Mouse (Mus musculus): ENCODE measurements around the gene Dguok. TPM values are rescaled to one million over a fixed set of nuclear protein-coding genes. Genes with fewer than 3 reads are reported as not detected.

Dguok gene
- polyA plus RNA-seq (2016; fragmentation: Nextera tagmentation; extraction: Ambion mirVana) = 28.2 and 30.4 TPM in 2 replicates

DNA sequence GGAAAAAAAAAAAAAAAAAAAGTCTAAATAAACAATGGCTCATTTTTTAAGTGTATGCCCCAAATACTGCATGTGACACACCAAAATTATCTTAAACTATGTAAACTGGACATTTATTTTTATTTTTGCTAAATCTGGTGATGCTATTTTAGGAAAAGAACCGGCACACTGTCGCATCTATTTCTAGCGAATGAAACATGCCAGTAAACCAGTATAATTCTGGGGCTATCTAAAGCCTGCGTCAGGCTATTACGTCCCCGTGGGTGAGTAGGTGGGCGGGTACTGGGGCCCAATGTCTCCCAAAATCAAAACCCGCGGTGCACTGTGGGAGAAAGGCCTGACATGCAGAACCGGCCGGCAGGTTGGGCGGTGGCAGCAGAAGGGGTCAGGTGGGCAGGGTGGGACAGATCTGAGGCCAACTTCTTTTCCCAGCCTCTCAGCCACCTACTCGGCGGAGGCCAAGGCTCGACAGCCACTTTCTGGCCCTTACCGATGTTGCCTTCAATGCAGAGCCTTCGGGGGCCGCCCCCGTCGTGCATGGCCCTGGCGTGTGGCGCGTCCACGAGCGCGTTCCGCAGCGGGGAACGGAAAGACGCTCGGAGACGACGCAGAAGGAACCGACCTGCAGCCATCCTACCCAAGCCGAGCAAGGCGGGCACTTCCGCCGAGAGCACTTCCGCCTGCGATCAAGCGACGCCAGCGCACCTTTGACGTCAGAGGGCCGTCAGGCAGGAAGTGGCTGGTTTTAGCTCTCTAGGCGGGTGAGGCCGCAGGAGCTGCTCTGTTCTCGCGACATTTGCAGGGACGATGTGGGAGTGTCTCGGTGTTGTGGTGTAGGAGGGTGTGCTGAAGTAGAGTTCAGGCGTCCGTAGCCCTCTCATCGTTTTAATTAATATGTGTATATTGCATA, at the start of gene Dguok:
TSS of gene Dguok (minus strand) at position 712 of the 910 bp plus-strand sequence.
- H3K4me3 ChIP-seq = peak within 1 kb of the TSS; percentile 85
- peak within 1 kb of the TSS; percentile 81 for H3K9ac ChIP-seq
- peak; percentile 95 for ATAC-seq
- under 1% methylated on average over 54 of the region's 54 CpGs for WGBS (ENCODE audit: insufficient replicate concordance)
- peak within 1 kb of the TSS; percentile 89 for H3K4me2 ChIP-seq
- no peaks in the 10 kb centered on the region for H3K27me3 ChIP-seq (replicated peaks)
- H3K36me3 ChIP-seq = 0 out of 2 replicates have a peak, but pooled peaks cover 3% of the 10 kb centered on the region
- peaks cover 35% of the 10 kb centered on the region for H3K4me1 ChIP-seq
- no peaks in the 10 kb centered on the region for H3K9me3 ChIP-seq (replicated peaks)
- peak within 1 kb of the TSS; percentile 100 for H3K27ac ChIP-seq

DNA sequence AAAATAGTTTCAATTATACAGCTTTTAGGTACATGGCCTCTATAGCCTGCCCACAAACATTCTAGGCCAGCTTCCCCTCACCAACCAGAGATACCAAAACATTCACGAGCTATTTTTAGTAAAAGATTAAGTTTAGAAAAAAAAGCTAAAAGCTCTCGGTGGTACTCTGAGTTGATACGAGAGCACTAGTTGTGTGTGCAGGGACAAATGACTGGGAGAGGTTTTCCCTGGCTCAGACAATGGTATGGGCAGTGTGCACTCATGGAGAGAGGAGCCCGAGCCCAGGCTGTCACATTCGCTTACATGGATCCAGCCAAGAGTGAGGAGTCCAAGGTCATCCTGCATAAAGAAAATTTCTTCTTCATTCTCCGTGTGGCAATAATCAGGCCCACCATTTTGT, 49.2 kb upstream of the Dguok start:
- Histone ChIP-seq H3K4me2 (no peak overlapping the region), H3K9me3 (replicated peaks) (no peaks in the 10 kb centered on the region), H3K27ac (no peak overlapping the region), H3K27me3 (replicated peaks) (no peaks in the 10 kb centered on the region), H3K9ac (no peak overlapping the region), H3K4me1 (no peaks in the 10 kb centered on the region), H3K36me3 (peaks cover 69% of the 10 kb centered on the region), H3K4me3 (no peak overlapping the region)
- 72% methylated on average over 6 of the region's 6 CpGs for WGBS (ENCODE audit: insufficient replicate concordance)
- no peak for ATAC-seq

GRCm38 (mm10) chr6:83548346-83548745, 41.6 kb upstream of the Dguok start:
- no peak overlapping the region for H3K4me3 ChIP-seq
- H3K27ac ChIP-seq = no peak overlapping the region
- no peaks in the 10 kb centered on the region for H3K4me1 ChIP-seq
- peaks cover 33% of the 10 kb centered on the region for H3K36me3 ChIP-seq
- no peak for ATAC-seq
- no peak overlapping the region for H3K9ac ChIP-seq
- no peaks in the 10 kb centered on the region for H3K9me3 ChIP-seq (replicated peaks)
- H3K27me3 ChIP-seq (replicated peaks) = no peaks in the 10 kb centered on the region
- no peak overlapping the region for H3K4me2 ChIP-seq
- WGBS (ENCODE audit: insufficient replicate concordance) = 76% methylated on average over 5 of the region's 5 CpGs

DNA sequence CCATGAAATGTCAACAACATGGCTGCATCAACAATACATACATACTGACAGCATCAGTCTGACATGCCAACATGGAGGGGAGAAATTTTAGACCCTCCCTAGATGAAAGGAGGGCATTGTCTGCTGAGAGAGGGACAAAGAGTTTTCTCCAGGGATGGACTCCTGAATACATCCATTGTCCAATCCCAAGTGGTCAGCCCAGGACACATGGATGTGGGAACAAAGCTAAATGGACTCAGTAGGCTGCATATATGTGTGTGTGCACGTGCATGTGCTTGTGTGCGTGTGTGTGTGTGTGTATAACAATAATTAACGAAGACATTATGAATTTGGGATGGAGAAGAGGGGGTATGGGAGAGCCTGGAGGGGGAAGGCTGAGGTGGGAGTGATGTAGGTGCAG, 39.0 kb upstream of the Dguok start:
- no peaks in the 10 kb centered on the region for H3K27me3 ChIP-seq (replicated peaks)
- 73% methylated on average over 3 of the region's 3 CpGs for WGBS (ENCODE audit: insufficient replicate concordance)
- H3K27ac ChIP-seq = no peak overlapping the region
- no peak overlapping the region for H3K4me2 ChIP-seq
- H3K9ac ChIP-seq = no peak overlapping the region
- H3K36me3 ChIP-seq = peaks cover 26% of the 10 kb centered on the region
- no peak for ATAC-seq
- H3K4me1 ChIP-seq = no peaks in the 10 kb centered on the region
- no peak overlapping the region for H3K4me3 ChIP-seq
- H3K9me3 ChIP-seq (replicated peaks) = no peaks in the 10 kb centered on the region

DNA sequence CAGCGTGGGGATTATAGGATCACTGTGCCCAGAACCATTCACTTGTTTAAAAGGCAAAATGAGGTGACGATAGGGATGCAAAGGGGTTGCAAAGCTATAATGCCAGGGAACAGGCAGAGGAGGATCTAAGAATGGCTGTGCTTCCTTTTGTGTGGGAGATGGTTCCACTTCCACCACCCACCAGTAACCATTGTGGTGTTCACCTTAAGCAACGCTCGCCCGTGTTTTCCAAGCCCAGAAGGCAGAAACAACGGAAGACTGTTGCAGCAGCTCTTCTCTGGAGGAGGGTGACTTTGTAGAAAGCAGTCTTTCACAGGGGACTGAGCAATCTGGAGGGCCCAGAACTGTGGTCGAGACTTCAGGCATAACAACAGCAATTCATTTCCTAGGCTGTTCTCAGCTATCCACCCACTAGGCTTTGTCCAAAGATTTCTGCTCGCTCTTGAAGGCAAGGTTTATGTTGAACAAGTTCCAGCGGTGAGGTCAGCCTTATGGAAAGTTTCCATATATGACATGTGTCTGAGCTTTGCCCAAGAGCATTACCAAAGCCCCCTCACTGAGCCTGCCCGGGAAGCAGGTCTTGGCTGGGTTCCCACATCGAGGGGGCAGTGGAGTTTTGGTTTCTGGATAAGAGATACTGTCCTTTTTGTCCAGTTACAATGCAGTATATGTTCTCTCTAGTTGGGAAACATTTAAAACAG, 35.1 kb upstream of the Dguok start:
- Histone ChIP-seq H3K9me3 (replicated peaks) (no peaks in the 10 kb centered on the region), H3K9ac (no peak overlapping the region), H3K4me1 (no peaks in the 10 kb centered on the region), H3K27ac (no peak overlapping the region), H3K4me2 (no peak overlapping the region), H3K36me3 (peaks cover 18% of the 10 kb centered on the region), H3K4me3 (no peak overlapping the region), H3K27me3 (replicated peaks) (no peaks in the 10 kb centered on the region)
- ATAC-seq = no peak
- 65% methylated on average over 11 of the region's 11 CpGs for WGBS (ENCODE audit: insufficient replicate concordance)

GRCm38 (mm10) chr6:83540017-83540416, 33.2 kb upstream of the Dguok start:
- Histone ChIP-seq H3K27ac (no peak overlapping the region), H3K9ac (no peak overlapping the region), H3K9me3 (replicated peaks) (no peaks in the 10 kb centered on the region), H3K4me2 (no peak overlapping the region), H3K4me3 (no peak overlapping the region), H3K27me3 (replicated peaks) (no peaks in the 10 kb centered on the region), H3K4me1 (no peaks in the 10 kb centered on the region), H3K36me3 (peaks cover 5% of the 10 kb centered on the region)
- 51% methylated on average over 4 of the region's 4 CpGs for WGBS (ENCODE audit: insufficient replicate concordance)
- no peak for ATAC-seq

DNA sequence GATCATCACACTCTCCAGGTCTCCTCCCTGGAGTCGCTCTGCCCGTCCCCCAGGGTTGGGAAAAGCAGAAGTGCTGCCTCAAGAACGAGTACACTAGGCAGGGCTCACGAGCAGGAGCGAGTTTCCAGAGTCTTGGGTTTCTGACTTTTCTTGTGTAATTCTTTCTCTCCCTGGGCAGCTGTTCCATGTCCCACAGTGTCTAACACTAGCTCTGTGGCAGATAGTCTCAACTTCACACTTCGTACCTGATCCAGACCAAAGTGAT, 30.0 kb upstream of the Dguok start:
- no peaks in the 10 kb centered on the region for H3K9me3 ChIP-seq (replicated peaks)
- 0 out of 2 replicates have a peak, but pooled peaks cover 7% of the 10 kb centered on the region for H3K27me3 ChIP-seq (replicated peaks)
- H3K4me1 ChIP-seq = no peaks in the 10 kb centered on the region
- H3K4me2 ChIP-seq = no peak overlapping the region
- no peak overlapping the region for H3K9ac ChIP-seq
- no peaks in the 10 kb centered on the region for H3K36me3 ChIP-seq
- WGBS (ENCODE audit: insufficient replicate concordance) = 23% methylated on average over 6 of the region's 6 CpGs
- ATAC-seq = no peak
- H3K27ac ChIP-seq = no peak overlapping the region
- H3K4me3 ChIP-seq = no peak overlapping the region

- no peak within 1 kb of the TSS for H3K9ac ChIP-seq
- H3K4me2 ChIP-seq = no peak within 1 kb of the TSS
- H3K27me3 ChIP-seq (replicated peaks) = 0 out of 2 replicates have a peak, but pooled peaks cover 8% of the 10 kb centered on the region
- H3K27ac ChIP-seq = no peak within 1 kb of the TSS
- WGBS (ENCODE audit: insufficient replicate concordance) = 54% methylated on average over 12 of the region's 12 CpGs
- ATAC-seq = no peak
- H3K36me3 ChIP-seq = no peaks in the 10 kb centered on the region
- no peaks in the 10 kb centered on the region for H3K9me3 ChIP-seq (replicated peaks)
- H3K4me1 ChIP-seq = no peaks in the 10 kb centered on the region
- H3K4me3 ChIP-seq = no peak within 1 kb of the TSS
These were observed 29.4 kb upstream of the Dguok start, which contains the start of gene Actg2 for GRCm38 (mm10) chr6:83536028-83536794. Actg2 (minus strand) TSS chr6:83536265.

DNA sequence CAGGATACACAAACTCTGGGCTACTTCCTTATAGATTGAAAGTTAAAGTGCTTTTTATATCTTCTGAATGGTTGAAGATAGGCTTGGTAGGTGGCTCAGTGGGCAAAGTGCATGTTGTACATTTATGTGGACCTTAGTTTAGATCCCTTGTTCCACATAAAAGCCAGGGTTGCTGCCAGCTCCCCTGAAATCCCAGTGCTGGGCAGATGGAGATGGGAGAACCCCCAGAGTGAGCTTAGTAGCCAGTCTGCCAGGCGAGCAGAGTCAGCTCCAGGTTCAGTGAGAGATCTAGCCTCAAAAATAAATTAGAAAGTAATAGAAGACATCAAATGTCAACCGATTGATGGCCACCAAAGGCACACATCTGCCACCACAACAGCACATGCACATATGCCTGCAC, 25.8 kb upstream of the Dguok start:
- Histone ChIP-seq H3K27me3 (replicated peaks) (peaks cover 19% of the 10 kb centered on the region; the same call in 1 of the 2 replicates), H3K9me3 (replicated peaks) (no peaks in the 10 kb centered on the region), H3K36me3 (no peaks in the 10 kb centered on the region), H3K4me2 (no peak overlapping the region), H3K9ac (no peak overlapping the region), H3K27ac (no peak overlapping the region), H3K4me1 (no peaks in the 10 kb centered on the region), H3K4me3 (no peak overlapping the region)
- 61% methylated on average over 2 of the region's 2 CpGs for WGBS (ENCODE audit: insufficient replicate concordance)
- no peak for ATAC-seq

DNA sequence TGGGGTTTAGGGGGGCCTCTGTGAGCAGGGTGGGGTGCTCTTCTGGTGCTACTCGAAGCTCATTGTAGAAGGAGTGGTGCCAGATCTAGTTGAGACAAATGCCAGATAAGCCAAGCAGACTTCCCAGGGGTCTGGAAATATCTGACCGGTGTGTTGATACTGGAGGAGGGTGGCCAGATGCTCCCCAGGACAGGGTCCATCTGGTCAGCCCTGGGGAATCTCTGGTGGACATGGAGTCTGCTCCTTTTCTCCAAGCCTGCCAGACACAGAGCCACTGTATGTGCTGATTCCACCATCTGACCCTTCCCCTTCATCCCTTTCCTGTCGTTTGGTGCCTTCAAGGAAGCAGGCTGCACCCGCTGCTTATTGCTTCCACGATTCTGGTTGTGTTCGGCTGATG, 16.4 kb upstream of the Dguok start:
- no peak overlapping the region for H3K9ac ChIP-seq
- WGBS (ENCODE audit: insufficient replicate concordance) = 34% methylated on average over 6 of the region's 6 CpGs
- no peak overlapping the region for H3K4me3 ChIP-seq
- no peaks in the 10 kb centered on the region for H3K9me3 ChIP-seq (replicated peaks)
- H3K36me3 ChIP-seq = no peaks in the 10 kb centered on the region
- no peak overlapping the region for H3K27ac ChIP-seq
- peak overlapping the region; percentile 21 for H3K4me2 ChIP-seq
- H3K4me1 ChIP-seq = peaks cover 16% of the 10 kb centered on the region
- no peak for ATAC-seq
- no peaks in the 10 kb centered on the region; the same call in 1 of the 2 replicates for H3K27me3 ChIP-seq (replicated peaks)

GRCm38 (mm10) chr6:83521784-83522183, 15.0 kb upstream of the Dguok start:
- no peaks in the 10 kb centered on the region for H3K9me3 ChIP-seq (replicated peaks)
- no peak for ATAC-seq
- H3K27me3 ChIP-seq (replicated peaks) = no peaks in the 10 kb centered on the region; the same call in 1 of the 2 replicates
- WGBS (ENCODE audit: insufficient replicate concordance) = 35% methylated on average over 6 of the region's 6 CpGs
- no peak overlapping the region for H3K27ac ChIP-seq
- no peak overlapping the region for H3K9ac ChIP-seq
- H3K36me3 ChIP-seq = no peaks in the 10 kb centered on the region
- no peak overlapping the region for H3K4me3 ChIP-seq
- no peak overlapping the region for H3K4me2 ChIP-seq
- peaks cover 16% of the 10 kb centered on the region for H3K4me1 ChIP-seq

DNA sequence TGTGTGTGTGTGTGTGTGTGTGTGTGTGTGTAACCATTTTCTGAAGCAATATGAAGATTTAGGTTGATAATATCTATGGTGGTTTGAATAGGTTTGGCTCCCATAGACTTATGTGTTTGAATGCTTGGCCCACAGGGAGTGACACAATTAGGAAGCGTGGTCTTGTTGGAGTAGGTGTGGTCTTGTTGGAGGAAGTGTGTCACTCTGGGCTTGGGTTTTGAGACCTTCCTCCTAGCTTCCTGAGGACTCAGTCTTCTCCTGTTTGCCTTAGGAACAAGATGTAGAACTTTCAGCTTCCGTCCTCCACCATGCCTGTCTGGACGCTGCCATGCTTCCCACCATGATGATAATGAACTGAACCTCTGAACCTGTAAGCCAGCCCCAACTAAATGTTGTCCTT, 11.9 kb upstream of the Dguok start:
- no peak for ATAC-seq
- H3K36me3 ChIP-seq = no peaks in the 10 kb centered on the region

More for the DNA sequence above, 11.9 kb upstream of the Dguok start:
- Histone ChIP-seq H3K4me2 (no peak overlapping the region), H3K4me3 (no peak overlapping the region), H3K27ac (no peak overlapping the region), H3K9ac (no peak overlapping the region), H3K27me3 (replicated peaks) (no peaks in the 10 kb centered on the region; the same call in 1 of the 2 replicates), H3K9me3 (replicated peaks) (no peaks in the 10 kb centered on the region), H3K4me1 (peaks cover 11% of the 10 kb centered on the region)
- WGBS (ENCODE audit: insufficient replicate concordance) = 59% methylated on average over 3 of the region's 3 CpGs
